Mouse (Mus musculus) G1E (cell line): ENCODE results near the gene Wfikkn1.

ENCODE experiments used
- CTCF ChIP-seq: IDR thresholded peaks from 2 replicates; pipeline ENCODE4 v1.5.1; 2012; ENCODE audit warnings: low read depth, low read length, inconsistent platforms, mixed read lengths
- GATA1 ChIP-seq: IDR thresholded peaks from 2 replicates; pipeline ENCODE4 v1.6.1; 2012; ENCODE audit warnings: borderline replicate concordance, low read length, inconsistent platforms, mixed read lengths
- POLR2AphosphoS5 ChIP-seq: IDR thresholded peaks from 2 replicates; pipeline ENCODE4 v1.6.1; 2012; ENCODE audit warnings: low read depth, low read length, inconsistent platforms; ENCODE audit not compliant: insufficient replicate concordance
- TAL1 ChIP-seq: conservative IDR thresholded peaks from 2 replicates; pipeline ENCODE4 v1.6.1; 2012; ENCODE audit warnings: low read depth, low read length, inconsistent platforms, mixed read lengths

- no peak for TF ChIP-seq CTCF
- TF ChIP-seq TAL1 = no peak
- no peak for TF ChIP-seq POLR2AphosphoS5
- no peak for TF ChIP-seq GATA1
Observed at GRCm38 (mm10) chr17:25868601-25869191, 12.0 kb downstream of the Wfikkn1 start, which contains the start of gene Mcrip2.
